Mouse (Mus musculus): ENCODE measurements around the gene Itga9.

Gene Itga9

DNA sequence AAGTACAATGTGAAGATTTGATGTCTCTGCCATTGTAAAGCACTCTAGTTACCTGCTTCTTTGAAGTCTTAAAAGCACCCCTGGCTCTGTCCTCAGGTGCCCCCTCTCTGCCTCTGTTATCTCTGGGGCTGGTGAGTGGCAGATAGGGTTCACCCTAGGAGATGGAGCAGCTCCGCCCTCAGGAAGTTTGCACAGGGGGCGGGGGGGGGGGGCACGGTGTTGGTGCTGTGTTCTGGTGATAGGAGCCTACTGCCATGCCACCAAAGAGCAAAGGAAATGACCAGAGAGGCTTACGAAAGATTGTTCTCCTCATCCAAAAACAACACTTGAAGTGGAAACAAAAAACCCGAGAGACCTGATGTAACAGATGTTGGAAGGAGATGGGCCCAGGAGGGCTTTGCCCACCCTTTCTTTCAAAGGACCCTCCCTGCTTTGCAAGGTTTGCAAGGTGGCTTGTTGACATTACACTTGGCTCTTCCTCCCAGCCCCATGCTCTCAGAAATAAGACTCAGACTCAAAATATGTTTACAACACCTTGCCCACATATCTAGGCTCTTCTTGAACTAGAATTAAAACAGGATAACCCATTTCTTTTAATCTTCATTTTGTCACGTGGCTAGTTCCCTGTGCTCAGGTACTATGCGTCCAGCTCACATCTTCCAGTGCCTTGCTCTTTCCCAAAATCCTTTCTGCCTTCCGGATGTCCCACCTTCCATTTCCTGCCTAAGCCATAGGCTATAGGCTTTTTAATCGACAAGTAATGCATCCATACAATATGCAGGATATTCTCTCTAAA lies 79.9 kb downstream of the Itga9 start:
- DNase-seq (ENCODE audit: low read depth), result no peak

DNA sequence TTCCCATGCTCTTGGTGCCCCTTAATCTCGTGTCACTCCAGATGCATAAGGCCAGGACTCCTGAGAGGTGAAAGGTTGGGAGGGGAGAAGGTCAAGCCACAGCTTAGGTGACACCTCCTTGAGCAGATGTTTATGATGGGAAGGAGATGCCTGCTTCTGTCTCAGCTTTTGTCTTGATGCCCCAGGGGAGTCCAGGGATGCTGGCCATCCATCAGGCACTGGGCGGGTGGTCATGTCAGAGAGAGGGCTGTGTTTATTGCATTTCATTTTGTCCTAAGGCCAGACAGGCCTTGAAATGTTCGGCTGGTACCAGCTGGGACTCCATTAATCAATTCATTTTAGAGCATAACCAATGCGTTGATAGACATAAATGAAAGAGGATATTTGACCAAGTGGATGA lies 81.8 kb downstream of the Itga9 start:
- DNase-seq (ENCODE audit: low read depth), result no peak

DNA sequence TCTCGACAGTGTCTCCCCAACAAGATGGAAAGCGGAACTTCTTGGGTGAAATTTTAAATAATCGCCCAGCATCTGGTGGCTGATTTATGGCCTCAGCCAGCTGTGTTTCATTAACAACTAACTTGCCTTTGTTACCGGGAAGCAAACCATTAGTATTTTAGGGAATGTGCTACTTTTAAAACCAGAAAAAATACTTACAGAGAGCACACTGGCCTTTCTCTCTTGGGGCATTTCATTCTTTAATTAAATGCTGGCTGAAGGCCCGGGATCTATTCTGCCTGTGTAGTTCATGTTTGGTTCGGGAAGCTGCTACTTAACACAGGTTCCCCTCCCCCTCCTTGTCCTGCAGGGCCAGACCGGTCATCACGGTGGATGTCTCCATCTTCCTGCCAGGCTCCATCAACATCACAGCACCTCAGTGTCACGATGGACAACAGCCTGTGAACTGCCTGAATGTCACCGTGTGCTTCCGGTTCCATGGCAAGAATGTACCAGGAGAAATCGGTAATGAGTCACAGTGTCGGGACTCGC lies 82.5 kb downstream of the Itga9 start:
- DNase-seq (ENCODE audit: low read depth), result no peak

DNA sequence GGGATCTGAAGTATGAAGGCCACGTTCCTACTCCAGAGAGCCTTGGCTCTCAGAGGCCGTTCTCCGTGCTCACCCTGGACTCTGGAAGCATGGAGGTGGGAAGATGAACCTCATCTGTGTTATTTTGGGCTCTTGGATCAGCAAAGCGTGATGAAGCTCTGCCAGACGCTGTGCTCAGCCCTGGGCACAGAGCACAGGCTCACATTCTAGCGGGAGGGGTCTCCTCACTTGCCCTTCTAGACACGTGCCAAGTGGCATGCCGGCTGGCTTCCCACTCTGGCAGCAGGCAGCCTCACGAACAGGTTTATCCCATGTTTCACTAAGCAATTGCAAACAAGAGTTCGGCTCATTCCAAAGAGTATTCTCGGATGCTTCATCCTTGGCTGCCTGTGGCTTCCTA lies 86.8 kb downstream of the Itga9 start:
- DNase-seq (ENCODE audit: low read depth), result no peak

GRCm38 (mm10) chr9:118694420-118694825 lies 87.9 kb downstream of the Itga9 start:
- no peak for DNase-seq (ENCODE audit: low read depth)

DNA sequence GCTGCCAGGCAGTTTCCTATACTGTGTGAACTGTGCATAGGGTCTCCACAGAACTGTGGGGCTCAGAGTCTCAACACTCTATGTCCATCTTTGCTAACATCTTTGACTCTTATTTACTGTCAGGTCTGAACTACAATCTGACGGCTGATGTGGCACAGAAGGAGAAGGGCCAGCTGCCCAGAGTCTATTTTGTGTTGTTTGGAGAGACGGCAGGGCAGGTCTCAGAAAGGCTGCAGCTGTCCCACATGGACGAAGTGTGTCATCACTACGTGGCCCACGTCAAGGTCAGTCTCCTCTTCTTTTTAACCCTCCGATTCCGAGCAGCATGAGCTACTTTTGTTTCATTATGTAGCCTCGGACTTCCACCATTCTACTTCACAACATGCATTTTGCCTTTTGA lies 91.7 kb downstream of the Itga9 start:
- no peak for DNase-seq (ENCODE audit: low read depth)

GRCm38 (mm10) chr9:118699716-118700115 lies 93.2 kb downstream of the Itga9 start:
- no peak for DNase-seq (ENCODE audit: low read depth)

DNA sequence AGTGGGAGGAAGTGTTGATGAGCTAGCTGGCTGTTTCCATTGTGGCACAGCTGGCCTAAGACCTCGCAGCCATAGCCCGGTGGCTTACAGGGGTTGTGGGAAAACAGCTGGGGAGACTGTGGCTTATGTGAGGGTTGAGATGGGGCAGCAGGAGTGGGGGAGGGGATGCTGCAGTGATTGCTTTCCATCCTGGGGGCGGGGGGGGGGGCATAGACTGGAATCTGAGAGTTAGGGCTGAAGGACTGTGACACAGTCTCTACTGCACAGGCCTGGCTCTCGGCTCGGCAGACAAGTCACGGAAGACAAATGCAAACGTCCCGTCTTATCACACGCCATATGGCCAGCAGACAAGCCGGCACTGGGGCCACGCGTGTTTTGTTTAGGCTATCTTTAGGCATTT lies 94.4 kb downstream of the Itga9 start:
- no peak for DNase-seq (ENCODE audit: low read depth)

DNA sequence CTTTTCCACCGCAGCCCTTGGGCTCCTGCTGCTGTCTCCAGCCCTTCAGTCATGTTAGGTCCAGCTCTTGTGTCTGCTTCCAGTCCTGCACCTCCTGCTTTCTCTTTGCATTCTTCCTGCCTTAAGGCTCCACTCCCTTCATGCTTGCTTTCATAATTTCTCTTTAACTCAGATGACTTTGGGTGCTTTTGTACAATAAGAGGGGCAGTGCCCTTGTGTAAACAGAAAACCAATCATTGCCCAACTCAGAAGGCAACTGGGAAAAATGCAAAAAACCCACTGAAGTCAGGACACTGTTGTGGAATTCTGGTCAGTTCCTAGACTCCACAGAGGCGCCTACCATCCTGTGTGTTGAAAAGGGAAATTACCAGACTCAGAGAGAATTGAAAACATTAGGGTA lies 95.3 kb downstream of the Itga9 start:
- DNase-seq (ENCODE audit: low read depth), result no peak

DNA sequence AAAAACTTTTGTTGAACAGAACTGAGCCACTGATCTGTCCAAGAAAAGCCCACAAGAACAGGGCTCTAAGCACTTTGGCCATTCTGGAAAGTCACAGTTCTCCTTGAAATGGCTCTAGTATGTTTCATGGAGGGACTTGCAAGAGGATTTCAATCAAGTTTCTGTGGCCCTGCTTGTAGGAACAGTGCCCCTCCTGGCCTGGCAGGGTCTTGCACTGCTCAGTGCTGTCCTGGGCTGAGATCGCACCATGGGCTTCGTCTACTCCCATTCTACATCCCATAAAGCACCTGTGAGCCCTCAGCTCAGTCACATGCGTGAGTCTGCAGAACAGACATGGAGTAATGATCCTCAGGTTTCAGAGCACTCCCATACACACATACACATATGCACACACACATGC lies 96.7 kb downstream of the Itga9 start:
- DNase-seq (ENCODE audit: low read depth), result no peak

- no peak for DNase-seq (ENCODE audit: low read depth)
Observed at GRCm38 (mm10) chr9:118705381-118706074, 99.0 kb downstream of the Itga9 start.

DNA sequence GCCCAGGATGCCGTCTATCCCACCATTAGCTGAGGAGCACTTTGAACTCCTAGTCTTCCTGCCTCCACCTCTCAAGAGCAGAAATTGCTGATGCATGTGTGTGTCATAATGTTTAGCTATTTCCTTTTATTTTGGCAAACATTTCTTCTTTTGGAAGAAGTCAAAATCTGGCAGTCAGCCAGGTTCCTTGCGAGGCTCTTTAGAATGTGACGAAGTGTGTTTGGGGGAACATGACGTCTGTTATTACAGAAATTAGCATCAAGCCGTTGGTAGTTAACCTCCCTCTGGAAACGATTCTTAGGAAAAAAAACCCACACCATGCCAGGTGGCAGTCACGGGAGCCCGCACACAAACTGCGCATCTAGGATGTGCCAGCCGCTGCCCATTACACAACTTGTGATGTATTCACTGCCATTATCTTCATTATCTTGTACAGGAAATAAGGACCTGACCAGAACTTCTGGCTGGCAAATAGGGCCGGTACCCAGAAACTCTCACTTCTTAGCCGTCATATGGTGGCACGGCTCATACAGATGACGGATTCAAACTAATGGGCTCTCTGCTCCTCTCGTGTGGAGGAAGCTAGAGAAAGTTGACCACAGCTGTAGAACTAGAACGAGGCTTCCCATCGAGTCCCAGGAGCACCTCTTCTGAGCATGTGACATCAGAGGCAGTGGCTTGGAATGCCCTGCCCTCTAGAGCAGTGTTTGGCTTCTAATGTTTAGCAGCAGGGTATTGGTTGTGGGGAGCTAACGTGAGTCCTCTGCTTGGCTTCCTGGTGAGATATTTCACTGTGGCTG lies 99.9 kb downstream of the Itga9 start:
- no peak for DNase-seq (ENCODE audit: low read depth)

DNA sequence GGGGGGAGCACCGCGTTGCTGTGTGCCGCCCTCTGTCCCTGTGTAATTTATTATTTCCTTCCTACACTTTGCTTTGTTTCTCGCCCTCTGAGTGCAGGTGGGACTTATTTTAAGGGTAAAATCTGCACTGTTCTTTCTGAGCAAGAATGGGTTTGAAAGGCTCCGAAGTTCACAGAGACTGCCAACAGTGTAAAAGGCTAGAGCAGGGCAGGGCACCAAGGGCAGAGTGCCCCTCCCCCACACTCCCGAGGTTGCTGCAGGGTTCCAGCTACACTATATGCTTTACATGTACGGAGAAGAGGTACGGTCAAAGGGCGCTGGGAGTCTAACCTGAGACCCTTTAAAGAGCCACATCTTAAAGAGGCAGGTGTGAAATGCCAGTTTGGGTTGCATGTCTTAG lies 104.1 kb downstream of the Itga9 start:
- DNase-seq (ENCODE audit: low read depth), result no peak

DNA sequence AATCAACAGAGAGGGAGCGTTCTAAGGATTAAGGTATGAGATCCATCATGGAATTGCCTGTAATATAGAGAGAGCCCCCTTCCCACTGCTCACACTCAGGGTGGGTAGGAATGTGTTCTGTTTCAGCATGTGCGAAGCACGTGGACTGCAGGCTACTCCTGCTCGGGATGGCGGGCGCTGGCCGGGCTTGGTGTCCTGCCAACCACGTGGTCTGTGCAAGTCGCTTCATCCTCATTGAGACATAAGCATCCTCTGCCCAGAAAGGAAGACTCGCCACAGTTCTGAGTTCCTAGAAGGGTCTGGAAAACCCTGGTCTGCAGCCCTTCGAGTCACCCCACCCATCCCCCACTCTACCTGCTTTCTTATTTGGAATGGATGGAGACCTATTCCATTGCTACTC lies 105.3 kb downstream of the Itga9 start:
- no peak for DNase-seq (ENCODE audit: low read depth)

- no peak for DNase-seq (ENCODE audit: low read depth)
Observed at GRCm38 (mm10) chr9:118713515-118713914, 107.0 kb downstream of the Itga9 start.

DNA sequence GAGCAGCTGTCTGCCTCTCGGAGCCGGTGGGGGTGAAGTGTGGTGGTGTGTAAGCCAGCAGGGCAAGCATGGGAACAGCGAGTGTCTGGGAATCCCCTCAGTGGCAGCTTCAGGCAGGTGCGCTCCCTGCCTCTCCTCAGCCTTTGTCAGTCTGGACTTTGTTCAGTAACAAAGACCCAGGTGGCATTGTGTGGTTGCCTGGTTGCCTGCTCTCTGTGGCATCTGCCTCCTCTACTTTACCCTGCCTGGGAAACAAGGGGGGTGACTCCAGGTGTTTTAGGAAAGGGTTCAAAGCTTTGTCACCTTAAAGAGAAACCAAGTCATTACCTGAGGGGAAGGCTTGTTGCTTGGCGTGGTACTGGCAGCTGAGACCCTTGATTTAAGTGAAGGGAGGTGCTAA lies 108.0 kb downstream of the Itga9 start:
- no peak for DNase-seq (ENCODE audit: low read depth)

- DNase-seq (ENCODE audit: low read depth), result no peak
Observed at GRCm38 (mm10) chr9:118715971-118716628, 109.6 kb downstream of the Itga9 start.

DNA sequence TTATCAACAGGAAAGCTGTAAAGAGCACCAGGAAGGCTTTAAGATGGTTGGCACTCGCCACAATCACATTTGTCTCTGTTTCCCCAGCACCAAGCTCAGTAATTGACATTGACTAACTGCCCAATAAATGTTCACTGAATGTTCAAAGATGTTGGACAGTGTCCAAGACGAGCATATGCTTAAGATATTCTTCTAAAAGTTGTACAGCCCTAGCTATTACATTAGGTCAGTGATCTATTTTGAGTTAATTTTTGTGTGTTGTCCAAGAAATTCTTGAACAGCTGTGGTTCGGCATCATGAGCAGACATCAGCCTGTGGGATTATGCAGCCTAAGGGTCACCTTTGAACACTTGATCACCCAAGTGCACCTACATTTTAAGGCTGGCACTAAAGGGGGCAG lies 110.9 kb downstream of the Itga9 start:
- DNase-seq (ENCODE audit: low read depth), result no peak

DNA sequence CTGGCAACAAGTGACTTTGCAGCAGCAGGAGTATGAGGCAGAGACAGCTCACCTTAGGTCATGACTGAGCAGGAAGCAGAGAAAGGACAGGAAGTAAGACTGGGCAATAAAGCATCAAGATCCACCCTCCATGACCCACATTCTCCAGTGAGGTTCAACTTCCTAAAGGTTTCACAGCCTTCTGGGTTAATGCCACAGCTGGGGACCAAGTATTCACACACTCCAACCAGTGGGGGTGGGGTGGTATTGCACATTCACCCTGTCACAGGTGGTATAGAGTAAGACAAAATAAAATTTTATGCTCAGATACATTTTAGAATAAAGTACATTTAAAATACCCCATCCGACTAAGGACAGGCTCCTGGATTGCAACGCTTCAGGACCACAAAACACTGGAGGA lies 112.0 kb downstream of the Itga9 start:
- DNase-seq (ENCODE audit: low read depth), result no peak

DNA sequence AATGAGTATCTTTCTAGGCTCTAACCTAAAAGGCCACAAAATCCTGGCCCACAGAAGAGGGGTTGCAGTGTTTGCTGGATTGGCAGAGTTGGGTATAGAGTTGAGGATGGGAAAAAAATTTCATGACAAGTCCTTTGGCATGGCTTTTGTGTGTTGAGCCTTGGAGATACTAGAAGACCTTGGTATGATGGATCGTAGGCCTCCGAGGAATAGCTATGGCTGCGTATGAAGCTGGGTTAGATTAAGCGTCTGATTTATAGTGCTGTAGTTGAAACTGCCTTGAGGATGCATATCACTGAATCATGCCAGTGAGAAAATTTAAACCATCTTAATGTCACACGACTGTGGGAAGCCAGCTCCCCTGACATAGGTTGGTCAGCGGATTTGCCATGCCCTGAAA lies 114.6 kb downstream of the Itga9 start:
- no peak for DNase-seq (ENCODE audit: low read depth)

DNA sequence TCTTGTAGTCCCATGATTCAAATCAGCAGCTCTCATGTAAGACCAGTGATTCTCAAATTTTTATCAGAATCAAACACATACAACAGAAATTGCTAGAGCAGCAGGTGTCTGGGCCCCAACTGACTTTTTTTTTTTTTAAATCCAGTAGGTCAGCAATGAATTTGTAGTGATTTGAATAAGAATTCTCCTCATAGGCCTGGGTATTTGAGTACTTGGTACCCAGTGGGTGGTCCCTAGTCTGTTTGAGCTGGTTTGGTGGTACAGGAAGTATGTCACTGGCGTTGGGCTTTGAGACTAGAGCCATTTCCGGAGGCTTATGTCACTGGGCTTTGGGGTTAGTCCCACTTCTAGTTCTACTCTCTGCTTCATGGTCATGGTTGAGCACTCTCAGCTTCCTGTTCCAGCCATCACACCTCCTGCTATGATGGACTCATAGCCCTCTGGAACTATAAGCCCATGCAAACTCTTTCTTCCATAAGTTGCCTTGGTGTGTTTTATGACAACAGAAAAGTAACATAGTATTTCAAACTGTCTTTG lies 116.4 kb downstream of the Itga9 start:
- DNase-seq (ENCODE audit: low read depth), result no peak

DNA sequence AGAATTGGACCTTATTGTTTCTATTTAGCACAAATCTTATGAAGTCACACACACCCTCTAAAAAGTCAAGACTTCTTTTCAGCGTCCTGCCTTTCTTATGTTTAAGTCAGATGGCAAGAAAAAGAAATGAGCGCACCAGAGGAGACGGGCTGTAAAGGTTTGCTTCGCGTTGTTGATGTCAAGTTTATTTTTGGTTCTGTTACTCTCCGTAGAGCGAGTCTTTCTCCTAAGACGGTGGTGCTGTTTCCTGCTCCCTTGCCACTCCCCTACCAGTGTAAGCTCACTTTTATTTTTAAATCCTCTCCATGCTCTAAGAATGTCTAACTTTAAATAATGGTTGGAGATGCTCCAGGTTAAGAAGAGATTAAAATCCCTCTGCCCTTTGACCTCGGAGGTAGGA lies 118.6 kb downstream of the Itga9 start:
- no peak for DNase-seq (ENCODE audit: low read depth)
